Mouse (Mus musculus) C2C12 (cell line): ENCODE measurements at regions not wholly inside any gene's neighbourhood (a gene's known extent, or its start where the extent isn't known, plus 50 kb on each side); places are given as distances from the start of the nearest gene placed in this dataset.

ENCODE experiments used
- CEBPB ChIP-seq: IDR thresholded peaks from one replicate; pipeline ENCODE4 v1.6.1; 2011; ENCODE audit warnings: low read depth, mild to moderate bottlenecking, control low read depth, moderate library complexity
- CTCF ChIP-seq: IDR thresholded peaks from one replicate; pipeline ENCODE4 v1.5.1; 2011; ENCODE audit not compliant: control insufficient read depth, insufficient read depth, insufficient read length
- FOSL1 ChIP-seq: IDR thresholded peaks from one replicate; pipeline ENCODE4 v1.8.0; 2011; ENCODE audit warnings: mild to moderate bottlenecking, low read length; ENCODE audit not compliant: poor library complexity, insufficient read depth, severe bottlenecking
- MAX ChIP-seq: IDR thresholded peaks from one replicate; pipeline ENCODE4 v1.6.1; 2011; ENCODE audit warnings: mild to moderate bottlenecking, control low read depth
- MYOD1 ChIP-seq: IDR thresholded peaks from one replicate; pipeline ENCODE4 v1.6.1; 2011; ENCODE audit warnings: low read depth; ENCODE audit not compliant: control insufficient read depth, insufficient read length
- MYOG ChIP-seq: IDR thresholded peaks from one replicate; pipeline ENCODE4 v1.6.1; 2011; ENCODE audit not compliant: control insufficient read depth, insufficient read length; ENCODE audit errors: extremely low read depth
- USF1 ChIP-seq: IDR thresholded peaks from one replicate; pipeline ENCODE4 v1.6.1; 2011; ENCODE audit warnings: low read depth, mild to moderate bottlenecking, control low read depth, moderate library complexity

DNA sequence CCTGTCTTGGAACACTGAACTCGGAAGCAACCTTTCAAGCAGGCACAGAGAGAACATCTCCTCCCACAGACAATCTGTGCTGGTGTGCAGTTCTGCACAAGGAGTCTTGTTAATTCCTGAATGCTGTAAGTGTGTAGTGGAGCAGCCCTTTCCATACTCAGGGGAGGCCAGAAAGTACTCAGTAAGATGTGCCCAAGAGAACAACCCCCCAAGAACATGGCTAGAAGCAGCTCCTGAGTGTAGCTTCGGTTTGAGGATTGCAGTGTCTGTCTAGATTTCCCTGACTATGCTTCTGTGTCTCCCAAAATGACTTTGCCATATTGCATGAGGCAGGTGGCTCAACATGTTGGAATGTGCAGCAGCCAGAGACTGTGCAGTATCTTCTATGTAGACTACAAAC, 148.8 kb upstream of the Shisa6 start:
- TF ChIP-seq CTCF = no peak
- no peak for TF ChIP-seq MAX
- TF ChIP-seq USF1 = no peak
- no peak for TF ChIP-seq CEBPB
- no peak for TF ChIP-seq MYOG
- TF ChIP-seq MYOD1 = no peak
- TF ChIP-seq FOSL1 = no peak
